Comparison of ENCODE assay signal across 11 mouse cellular contexts in genomic region chr15:103321076-103321475, GRCm38 (mm10). TPM values are rescaled to one million over a fixed set of nuclear protein-coding genes. Genes with fewer than 3 reads are reported as not detected.
A peak's percentile ranks its signal among the peaks of the same experiment; 100 is the strongest.
DNase-seq lines count a peak whose midpoint lies in the region; ATAC-seq and TF ChIP-seq lines count a peak whose summit lies in the region.
"Had no signal": no experiment of that assay in that cellular context is flagged by ENCODE, and none has a peak within 500 bp of the region (broad histone marks: within the 10 kb centered on the region; RNA-seq: fewer than 3 reads in every experiment).

No protein-coding gene starts in this region.

- H3K4me1 ChIP-seq in hindbrain, embryonic 15.5 days (replicated peaks) = peaks cover 32% of the 10 kb centered on the region
- peaks cover 24% of the 10 kb centered on the region for H3K4me1 ChIP-seq in hindbrain, embryonic 14.5 days (replicated peaks; ENCODE audit: control insufficient read depth, insufficient read depth, low read length)
- H3K4me1 ChIP-seq in neural tube, embryonic 13.5 days (replicated peaks) = peaks cover 48% of the 10 kb centered on the region
- peaks cover 46% of the 10 kb centered on the region for H3K4me1 ChIP-seq in neural tube, embryonic 15.5 days
- peaks cover 13% of the 10 kb centered on the region for H3K4me1 ChIP-seq in olfactory bulb, adult 2 months (ENCODE audit: control insufficient read depth, insufficient read depth, low read length)
- H3K4me1 ChIP-seq in forebrain, embryonic 11.5 days (replicated peaks; ENCODE audit: control insufficient read depth, insufficient read depth, low read length) = peaks cover 9% of the 10 kb centered on the region; the same call in 1 of the 2 replicates

- no peak overlapping the region for H3K27ac ChIP-seq in hindbrain, embryonic 15.5 days (replicated peaks)
- no peak overlapping the region for H3K27ac ChIP-seq in hindbrain, embryonic 14.5 days
- no peak overlapping the region for H3K27ac ChIP-seq in neural tube, embryonic 13.5 days (replicated peaks)
- H3K27ac ChIP-seq in neural tube, embryonic 15.5 days (replicated peaks) = no peak overlapping the region
- H3K27ac ChIP-seq in olfactory bulb, adult 2 months (ENCODE audit: insufficient read depth, low read depth, low read length) = no peak overlapping the region
- H3K27ac ChIP-seq in forebrain, embryonic 11.5 days (ENCODE audit: low read depth, low read length) = no peak overlapping the region

- H3K4me2 ChIP-seq in hindbrain, embryonic 15.5 days = 0 out of 2 replicates have a peak overlapping the region, but pooled peaks have one; percentile 85
- no peak overlapping the region for H3K4me2 ChIP-seq in hindbrain, embryonic 14.5 days (replicated peaks)
- H3K4me2 ChIP-seq in neural tube, embryonic 13.5 days = 0 out of 2 replicates have a peak overlapping the region, but pooled peaks have one; percentile 84
- no peak overlapping the region for H3K4me2 ChIP-seq in neural tube, embryonic 15.5 days
- H3K4me2 ChIP-seq in forebrain, embryonic 11.5 days (ENCODE audit: low read depth, low read length, severe bottlenecking) = no peak overlapping the region

- 0 out of 2 replicates have a peak, but pooled peaks have one; percentile 26 for TF ChIP-seq CTCF in olfactory bulb, adult 2 months (IDR thresholded peaks at IDR 0.05; ENCODE audit: insufficient read depth, low read depth, low read length)

- no peak overlapping the region for H3K4me3 ChIP-seq in hindbrain, embryonic 15.5 days
- H3K4me3 ChIP-seq in hindbrain, embryonic 14.5 days (replicated peaks; ENCODE audit: low read length) = no peak overlapping the region
- H3K4me3 ChIP-seq in neural tube, embryonic 13.5 days = no peak overlapping the region
- no peak overlapping the region for H3K4me3 ChIP-seq in neural tube, embryonic 15.5 days (replicated peaks)
- no peak overlapping the region for H3K4me3 ChIP-seq in olfactory bulb, adult 2 months (ENCODE audit: insufficient read depth, low read depth, low read length)
- no peak overlapping the region for H3K4me3 ChIP-seq in forebrain, embryonic 11.5 days (ENCODE audit: low read depth, low read length)

- WGBS in hindbrain, embryonic 15.5 days = 61% methylated on average over 1 of the region's 1 CpGs
- 56% methylated on average over 1 of the region's 1 CpGs for WGBS in hindbrain, embryonic 14.5 days
- WGBS in neural tube, embryonic 13.5 days = 63% methylated on average over 1 of the region's 1 CpGs
- WGBS in neural tube, embryonic 15.5 days = 67% methylated on average over 1 of the region's 1 CpGs
- 55% methylated on average over 1 of the region's 1 CpGs for WGBS in olfactory bulb, adult 2 months
- 80% methylated on average over 1 of the region's 1 CpGs for WGBS in forebrain, embryonic 11.5 days

- DNase-seq in hindbrain, embryonic 14.5 days (ENCODE audit: low spot score) = no peak
- peak; percentile 51 for DNase-seq in brain, adult 2 months (ENCODE audit: low read depth, low spot score)
- no peak for DNase-seq in forebrain, embryonic 11.5 days (ENCODE audit: low spot score)
- no peak for DNase-seq in adrenal gland, postnatal 25 days
- DNase-seq: gastrocnemius, postnatal 36 days had no signal

- no peaks in the 10 kb centered on the region for H3K27me3 ChIP-seq in hindbrain, embryonic 15.5 days
- H3K27me3 ChIP-seq in hindbrain, embryonic 14.5 days (ENCODE audit: control insufficient read depth, insufficient read depth, low read length) = no peaks in the 10 kb centered on the region
- no peaks in the 10 kb centered on the region for H3K27me3 ChIP-seq in neural tube, embryonic 13.5 days
- H3K27me3 ChIP-seq in neural tube, embryonic 15.5 days (replicated peaks) = no peaks in the 10 kb centered on the region
- no peaks in the 10 kb centered on the region for H3K27me3 ChIP-seq in forebrain, embryonic 11.5 days (ENCODE audit: control insufficient read depth, insufficient read depth, low read length)

- H3K9ac ChIP-seq in hindbrain, embryonic 15.5 days = no peak overlapping the region
- no peak overlapping the region for H3K9ac ChIP-seq in hindbrain, embryonic 14.5 days
- H3K9ac ChIP-seq in neural tube, embryonic 13.5 days = no peak overlapping the region
- no peak overlapping the region for H3K9ac ChIP-seq in neural tube, embryonic 15.5 days (replicated peaks)
- H3K9ac ChIP-seq in forebrain, embryonic 11.5 days (ENCODE audit: low read length) = no peak overlapping the region

- H3K9me3 ChIP-seq in hindbrain, embryonic 15.5 days = no peaks in the 10 kb centered on the region
- no peaks in the 10 kb centered on the region for H3K9me3 ChIP-seq in hindbrain, embryonic 14.5 days (ENCODE audit: control insufficient read depth, low read length)
- H3K9me3 ChIP-seq in neural tube, embryonic 13.5 days = no peaks in the 10 kb centered on the region
- H3K9me3 ChIP-seq in neural tube, embryonic 15.5 days (replicated peaks) = no peaks in the 10 kb centered on the region
- no peaks in the 10 kb centered on the region for H3K9me3 ChIP-seq in forebrain, embryonic 11.5 days (ENCODE audit: control insufficient read depth, low read length)

- H3K36me3 ChIP-seq in hindbrain, embryonic 15.5 days = peaks cover 29% of the 10 kb centered on the region
- peaks cover 31% of the 10 kb centered on the region for H3K36me3 ChIP-seq in hindbrain, embryonic 14.5 days (replicated peaks; ENCODE audit: control insufficient read depth, insufficient read depth)
- H3K36me3 ChIP-seq in neural tube, embryonic 13.5 days = peaks cover 38% of the 10 kb centered on the region
- H3K36me3 ChIP-seq in neural tube, embryonic 15.5 days = peaks cover 30% of the 10 kb centered on the region
- peaks cover 3% of the 10 kb centered on the region; the same call in 1 of the 2 replicates for H3K36me3 ChIP-seq in forebrain, embryonic 11.5 days (ENCODE audit: control insufficient read depth, insufficient read depth, low read length)

- TF ChIP-seq POLR2A in olfactory bulb, adult 2 months (IDR thresholded peaks at IDR 0.05; ENCODE audit: insufficient read depth, low read depth, low read length) = no peak

- ATAC-seq in hindbrain, embryonic 15.5 days (ENCODE audit: low FRiP score, low read depth) = no peak
- no peak for ATAC-seq in hindbrain, embryonic 14.5 days (ENCODE audit: low FRiP score)
- ATAC-seq in neural tube, embryonic 13.5 days (ENCODE audit: low read depth) = no peak
- no peak for ATAC-seq in neural tube, embryonic 15.5 days (ENCODE audit: low FRiP score)
- no peak for ATAC-seq in forebrain, embryonic 11.5 days (replicated peaks; ENCODE audit: low FRiP score)

RNA-seq across cellular contexts. Expression of gene Gpr84, which starts 10.7 kb away (rescaled TPM):
- polyA plus RNA-seq in hindbrain, embryonic 15.5 days (2015; fragmentation: Nextera tagmentation; extraction: Ambion mirVana) = 0.41 and 0.44 TPM in 2 replicates
- 0.12 and 0.39 TPM in 2 replicates for polyA plus RNA-seq in hindbrain, embryonic 14.5 days (2014; fragmentation: Nextera tagmentation; extraction: Ambion mirVana)
- polyA plus RNA-seq in neural tube, embryonic 13.5 days (2015; fragmentation: Nextera tagmentation; extraction: Ambion mirVana) = 0.57 and 0.62 TPM in 2 replicates
- polyA plus RNA-seq in neural tube, embryonic 15.5 days (2015; fragmentation: Nextera tagmentation; extraction: Ambion mirVana) = 0.33 and 0.60 TPM in 2 replicates
- polyA plus RNA-seq in olfactory bulb, adult 2 months (2012; ENCODE audit: insufficient read depth, insufficient read length, low replicate concordance, missing spikeins) = not detected in 2 replicates
- not detected in 2 replicates for polyA plus RNA-seq in forebrain, embryonic 11.5 days (2014; fragmentation: Nextera tagmentation; extraction: Ambion mirVana)
- total RNA-seq in adrenal gland, postnatal 25 days (2021) = not detected in 2 replicates
- total RNA-seq: gastrocnemius, postnatal 36 days; neutrophil, adult 5-6 weeks had no signal
- polyA plus RNA-seq: urinary bladder, adult 2 months had no signal

RNA-seq across cellular contexts. Expression of gene Zfp385a, which starts 18.8 kb away (rescaled TPM):
- polyA plus RNA-seq in hindbrain, embryonic 15.5 days (2015; fragmentation: Nextera tagmentation; extraction: Ambion mirVana) = 22.6 and 26.6 TPM in 2 replicates
- 25.7 and 25.9 TPM in 2 replicates for polyA plus RNA-seq in hindbrain, embryonic 14.5 days (2014; fragmentation: Nextera tagmentation; extraction: Ambion mirVana)
- 17.1 and 18.4 TPM in 2 replicates for polyA plus RNA-seq in neural tube, embryonic 13.5 days (2015; fragmentation: Nextera tagmentation; extraction: Ambion mirVana)
- 18.6 and 19.9 TPM in 2 replicates for polyA plus RNA-seq in neural tube, embryonic 15.5 days (2015; fragmentation: Nextera tagmentation; extraction: Ambion mirVana)
- polyA plus RNA-seq in olfactory bulb, adult 2 months (2012; ENCODE audit: insufficient read depth, insufficient read length, low replicate concordance, missing spikeins) = not detected in 2 replicates
- 27.4 and 27.8 TPM in 2 replicates for polyA plus RNA-seq in forebrain, embryonic 11.5 days (2014; fragmentation: Nextera tagmentation; extraction: Ambion mirVana)
- total RNA-seq in adrenal gland, postnatal 25 days (2021) = 8.8 and 9.1 TPM in 2 replicates

RNA-seq across cellular contexts. Expression of gene Itga5, which starts 45.5 kb away (rescaled TPM):
- polyA plus RNA-seq in hindbrain, embryonic 15.5 days (2015; fragmentation: Nextera tagmentation; extraction: Ambion mirVana) = 7.4 and 7.9 TPM in 2 replicates
- polyA plus RNA-seq in hindbrain, embryonic 14.5 days (2014; fragmentation: Nextera tagmentation; extraction: Ambion mirVana) = 7.7 and 8.1 TPM in 2 replicates
- polyA plus RNA-seq in neural tube, embryonic 13.5 days (2015; fragmentation: Nextera tagmentation; extraction: Ambion mirVana) = 9.2 and 11.6 TPM in 2 replicates
- polyA plus RNA-seq in neural tube, embryonic 15.5 days (2015; fragmentation: Nextera tagmentation; extraction: Ambion mirVana) = 7.2 and 12.7 TPM in 2 replicates
- polyA plus RNA-seq in olfactory bulb, adult 2 months (2012; ENCODE audit: insufficient read depth, insufficient read length, low replicate concordance, missing spikeins) = not detected in 2 replicates
- 22.0 and 22.4 TPM in 2 replicates for polyA plus RNA-seq in forebrain, embryonic 11.5 days (2014; fragmentation: Nextera tagmentation; extraction: Ambion mirVana)
- 35.5 and 45.9 TPM in 2 replicates for total RNA-seq in adrenal gland, postnatal 25 days (2021)

RNA-seq across cellular contexts. Expression of gene Copz1, which starts 48.6 kb away (rescaled TPM):
- 200 and 208 TPM in 2 replicates for polyA plus RNA-seq in hindbrain, embryonic 15.5 days (2015; fragmentation: Nextera tagmentation; extraction: Ambion mirVana)
- polyA plus RNA-seq in hindbrain, embryonic 14.5 days (2014; fragmentation: Nextera tagmentation; extraction: Ambion mirVana) = 214 and 220 TPM in 2 replicates
- polyA plus RNA-seq in neural tube, embryonic 13.5 days (2015; fragmentation: Nextera tagmentation; extraction: Ambion mirVana) = 214 and 224 TPM in 2 replicates
- 190 and 207 TPM in 2 replicates for polyA plus RNA-seq in neural tube, embryonic 15.5 days (2015; fragmentation: Nextera tagmentation; extraction: Ambion mirVana)
- not detected in 2 replicates for polyA plus RNA-seq in olfactory bulb, adult 2 months (2012; ENCODE audit: insufficient read depth, insufficient read length, low replicate concordance, missing spikeins)
- 265 TPM in 2 replicates for polyA plus RNA-seq in forebrain, embryonic 11.5 days (2014; fragmentation: Nextera tagmentation; extraction: Ambion mirVana)
- total RNA-seq in adrenal gland, postnatal 25 days (2021) = 143 and 145 TPM in 2 replicates

Comparison
In these comparisons a context has a peak if more than half of its experiments do, and no peak if none do; other contexts are left out.
1. H3K4me2 ChIP-seq: peak in hindbrain, embryonic 15.5 days (single experiment) and neural tube, embryonic 13.5 days (single experiment); none in hindbrain, embryonic 14.5 days (single experiment), neural tube, embryonic 15.5 days (single experiment) and forebrain, embryonic 11.5 days (single experiment).
2. RNA of gene Zfp385a, which starts 18.8 kb away (polyA plus RNA-seq): 27.4 to 27.8 TPM in forebrain, embryonic 11.5 days, 22.6 to 26.6 TPM in hindbrain, embryonic 15.5 days, 25.7 to 25.9 TPM in hindbrain, embryonic 14.5 days, 18.6 to 19.9 TPM in neural tube, embryonic 15.5 days and 17.1 to 18.4 TPM in neural tube, embryonic 13.5 days; not detected in olfactory bulb, adult 2 months; every median in the first group is over 10 times any median in the second.